Mouse (Mus musculus): ENCODE data around the gene Lgals3. TPM values are rescaled to one million over a fixed set of nuclear protein-coding genes. Genes with fewer than 3 reads are reported as not detected.

The Lgals3 gene
- total RNA-seq, 2 experiments from 2014 or later: 9.5 to 16.2 TPM

DNA sequence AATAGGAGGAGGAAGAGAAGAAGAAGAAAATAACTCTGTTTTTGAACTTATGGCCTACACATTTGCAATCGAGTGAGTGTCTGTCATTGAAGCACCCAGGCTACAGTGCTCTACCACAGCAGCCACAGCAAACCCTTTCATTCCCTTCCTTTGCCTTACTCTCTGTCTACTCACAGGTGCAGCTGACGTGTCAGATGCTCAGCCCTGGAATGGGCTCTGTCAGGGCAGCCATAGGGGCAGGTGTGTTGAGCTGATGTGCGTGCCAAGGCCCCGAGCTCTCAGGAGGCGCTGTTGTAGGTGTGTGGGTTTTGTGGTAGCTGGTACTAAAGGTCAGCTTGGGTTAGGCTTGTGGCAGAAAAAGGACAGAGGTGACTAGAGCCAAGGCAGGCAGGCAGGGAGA, 2.2 kb downstream of the Lgals3 start:
- no peak for DNase-seq

DNA sequence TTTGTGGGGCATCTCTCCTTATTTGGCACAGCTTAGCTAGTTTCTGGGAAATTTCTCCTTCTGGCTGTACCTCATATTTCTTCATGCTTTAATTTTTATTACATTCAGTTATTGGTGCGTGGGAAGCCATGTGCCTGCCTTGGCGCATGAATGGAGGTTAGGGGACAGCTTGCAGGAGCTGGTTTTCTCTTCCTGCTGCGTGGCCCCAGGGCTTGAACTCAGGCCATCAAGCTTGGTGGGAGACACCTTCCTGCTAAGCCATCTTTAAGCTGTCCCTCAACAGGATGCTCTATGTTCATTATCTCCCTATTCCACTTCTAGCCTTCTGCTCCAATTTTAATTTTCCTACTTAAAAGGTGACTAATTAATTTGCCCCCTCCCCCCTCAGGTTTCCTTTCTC, 3.2 kb downstream of the Lgals3 start:
- DNase-seq: no peak

DNA sequence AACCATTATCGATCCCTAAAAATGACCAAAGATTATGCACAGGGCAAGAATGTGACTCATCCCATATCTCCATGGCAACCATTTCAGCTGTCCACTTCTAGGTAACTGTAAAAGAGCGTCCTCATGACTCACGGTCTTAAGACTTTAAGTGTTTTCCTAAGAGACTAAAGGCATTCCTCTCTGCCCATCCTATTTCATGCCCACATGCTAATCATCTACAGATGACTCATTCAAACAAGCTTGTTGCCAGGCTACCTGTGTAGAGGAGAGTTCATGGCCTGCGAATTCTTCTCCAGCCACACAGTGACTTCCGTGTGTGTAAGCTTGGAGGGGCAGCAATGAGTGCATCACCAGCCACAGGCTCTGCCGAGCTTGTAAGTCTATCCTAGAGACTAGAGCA, 4.1 kb downstream of the Lgals3 start:
- DNase-seq: no peak

DNA sequence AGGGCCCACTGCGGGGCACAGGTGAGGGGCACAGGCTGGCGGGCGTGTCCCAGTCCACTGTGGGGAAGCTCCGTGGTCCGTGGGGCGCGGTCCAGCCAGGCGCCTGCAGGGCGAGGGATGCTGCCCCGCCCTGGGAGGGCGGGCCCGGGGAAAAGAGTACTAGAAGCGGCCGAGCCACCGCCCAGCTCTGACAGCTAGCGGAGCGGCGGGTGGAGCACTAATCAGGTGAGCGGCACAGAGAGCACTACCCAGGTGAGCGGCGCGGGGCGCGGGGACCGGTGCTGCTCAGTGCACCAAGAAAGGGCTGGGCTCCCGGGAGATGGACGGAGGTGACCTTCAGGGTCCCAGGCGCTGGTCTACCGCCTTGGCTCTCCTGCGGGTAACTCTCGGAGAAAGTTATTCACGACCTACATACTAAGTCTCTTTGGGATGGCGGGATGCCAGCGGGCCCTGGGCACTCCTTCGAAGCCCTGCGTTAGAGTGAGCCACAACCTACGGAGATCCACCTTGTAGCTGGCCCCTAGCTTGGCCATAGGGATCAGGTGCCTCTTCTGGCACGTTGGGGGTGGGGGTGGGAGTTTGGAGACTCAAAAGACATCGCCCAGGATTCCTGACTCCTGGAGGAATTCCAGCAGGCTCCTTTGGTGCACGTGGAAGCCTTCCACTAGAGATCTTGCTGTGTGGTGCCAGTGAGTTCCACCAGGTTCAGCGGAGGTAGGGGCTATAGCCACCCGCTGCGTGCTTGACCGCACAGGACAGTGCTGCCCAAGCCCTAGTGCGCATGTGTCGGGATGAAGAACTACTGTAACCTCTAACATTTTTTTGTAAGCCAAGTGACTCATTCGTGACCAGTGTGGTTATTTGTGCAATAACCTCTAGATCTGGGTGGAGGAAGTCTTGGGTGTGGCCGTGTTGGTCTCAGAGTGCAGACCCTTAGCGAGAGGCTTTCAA, 6.5 kb downstream of the Lgals3 start:
- peak; percentile 71 to 77 for DNase-seq

DNA sequence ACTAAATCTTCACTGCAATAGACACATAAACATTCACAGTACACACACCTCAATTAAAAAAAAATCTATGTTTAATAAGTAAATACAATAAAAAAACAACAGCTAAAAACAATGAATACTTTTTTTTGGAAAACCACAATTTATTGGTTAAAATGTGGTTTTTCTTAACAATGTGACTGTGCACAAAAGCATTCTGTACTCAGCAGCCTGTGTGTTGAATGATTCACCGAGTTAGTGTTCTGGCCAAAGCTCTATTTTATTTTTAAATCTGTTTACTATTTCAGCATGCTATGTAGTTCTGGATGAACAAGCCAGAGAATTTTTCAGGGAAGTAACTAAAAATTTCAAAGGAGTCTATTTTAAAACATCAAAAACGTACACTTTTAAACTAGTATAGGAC, 9.0 kb downstream of the Lgals3 start:
- DNase-seq: no peak

DNA sequence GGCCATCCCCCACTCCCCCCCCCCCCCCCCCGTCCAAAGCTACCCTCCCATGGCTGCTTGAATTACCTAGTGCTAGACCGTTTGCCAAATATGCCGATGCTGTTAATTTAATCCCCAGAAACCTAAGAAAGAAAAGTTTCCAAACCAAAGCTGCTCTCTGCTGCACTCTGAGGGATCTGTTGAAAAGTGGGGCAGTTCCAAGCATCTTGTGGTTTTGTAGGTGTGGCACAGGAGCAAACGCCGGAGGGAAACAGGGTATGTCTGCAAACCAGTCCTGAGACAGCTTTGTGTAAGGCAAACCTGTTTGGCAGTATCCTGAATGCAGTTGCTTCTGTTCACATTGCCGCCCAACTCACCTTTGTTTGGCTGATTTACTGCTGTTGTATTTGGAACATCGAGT, 10.8 kb downstream of the Lgals3 start:
- no peak for DNase-seq

DNA sequence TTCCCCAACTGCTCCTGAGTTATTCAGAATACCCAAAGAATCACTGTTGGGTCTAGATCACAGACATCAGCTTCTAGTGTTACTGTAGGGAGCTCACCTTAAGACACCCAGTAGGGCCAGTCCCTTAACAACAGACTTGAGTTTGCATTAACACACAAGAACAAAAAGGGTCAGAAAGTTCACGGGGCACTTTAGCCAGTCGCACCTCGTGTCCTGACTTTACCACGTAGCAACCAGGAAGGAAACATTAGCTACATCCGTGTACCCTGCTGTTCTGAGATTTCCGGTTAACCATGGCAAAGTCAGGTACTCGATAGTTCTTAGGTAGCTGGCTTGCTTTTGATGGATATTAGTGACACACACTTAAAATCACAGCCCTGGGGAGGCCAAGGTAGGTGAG, 16.4 kb downstream of the Lgals3 start:
- DNase-seq: no peak

DNA sequence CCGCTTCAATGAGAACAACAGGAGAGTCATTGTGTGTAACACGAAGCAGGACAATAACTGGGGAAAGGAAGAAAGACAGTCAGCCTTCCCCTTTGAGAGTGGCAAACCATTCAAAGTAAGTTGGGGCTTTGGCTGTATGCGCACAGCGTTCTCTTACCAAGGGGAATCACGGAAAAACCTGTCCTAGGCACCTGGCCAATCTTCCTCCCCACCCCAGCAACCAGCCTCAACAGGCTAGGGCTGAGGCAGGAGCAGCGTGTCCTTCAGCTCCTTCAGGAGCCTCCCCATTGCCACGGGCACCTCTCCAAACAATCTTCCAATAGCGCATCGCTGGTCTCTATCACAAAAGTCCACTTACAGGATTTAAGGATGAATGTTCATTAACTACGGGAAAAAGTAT, 17.1 kb downstream of the Lgals3 start:
- no peak for DNase-seq

DNA sequence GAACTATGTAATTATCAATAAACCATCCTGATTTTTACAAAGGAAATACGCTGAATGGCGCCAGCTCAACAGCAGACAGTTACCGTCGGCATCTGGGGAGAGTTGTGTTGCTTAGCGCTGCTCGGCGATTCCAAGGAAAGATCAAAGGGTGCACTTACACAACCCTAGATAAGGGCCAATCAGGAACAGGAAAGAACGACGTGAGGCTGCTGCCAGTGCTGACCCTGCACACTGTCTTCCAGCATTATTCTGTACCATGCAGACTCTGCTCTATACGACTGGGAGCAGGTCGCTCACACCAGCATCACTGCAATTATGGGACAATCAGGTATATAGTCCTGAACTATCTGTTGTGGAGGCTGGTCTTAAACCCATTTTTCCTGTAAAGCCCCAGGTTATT, 18.6 kb downstream of the Lgals3 start:
- no peak for DNase-seq

DNA sequence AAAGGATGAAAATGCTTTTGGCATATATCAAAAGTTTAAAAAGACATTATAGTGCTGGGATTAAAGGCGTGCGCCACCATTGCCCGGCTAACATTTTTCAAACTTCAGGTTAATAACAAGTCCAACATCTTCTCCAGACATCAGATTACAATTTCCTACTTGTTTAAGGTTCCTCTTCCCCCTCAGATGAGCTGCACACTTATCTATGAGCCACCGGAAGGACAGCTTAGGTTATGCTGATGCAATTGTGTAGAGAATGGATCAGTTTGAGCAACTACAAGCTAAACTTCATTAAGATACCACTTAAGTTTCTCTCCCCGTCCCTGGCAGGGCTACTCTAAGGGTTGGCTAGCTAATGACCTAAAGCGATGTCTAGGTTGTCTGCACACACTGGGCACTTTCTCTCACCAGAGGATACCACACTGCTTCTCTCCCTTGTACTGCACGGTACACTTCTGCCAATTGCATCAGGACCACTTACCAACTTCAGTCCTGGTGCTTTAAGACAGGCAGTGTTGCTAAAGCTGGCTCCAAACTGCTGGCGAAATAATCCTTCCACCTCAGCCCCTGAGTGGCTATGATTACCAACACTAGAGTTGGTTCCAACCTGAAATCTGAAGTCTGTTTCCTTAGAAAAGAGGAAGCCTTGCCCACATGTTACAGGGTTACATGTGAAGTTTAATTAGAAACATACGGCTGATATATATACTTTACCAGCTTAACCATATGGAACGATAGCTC, 26.0 kb downstream of the Lgals3 start:
- no peak for DNase-seq

DNA sequence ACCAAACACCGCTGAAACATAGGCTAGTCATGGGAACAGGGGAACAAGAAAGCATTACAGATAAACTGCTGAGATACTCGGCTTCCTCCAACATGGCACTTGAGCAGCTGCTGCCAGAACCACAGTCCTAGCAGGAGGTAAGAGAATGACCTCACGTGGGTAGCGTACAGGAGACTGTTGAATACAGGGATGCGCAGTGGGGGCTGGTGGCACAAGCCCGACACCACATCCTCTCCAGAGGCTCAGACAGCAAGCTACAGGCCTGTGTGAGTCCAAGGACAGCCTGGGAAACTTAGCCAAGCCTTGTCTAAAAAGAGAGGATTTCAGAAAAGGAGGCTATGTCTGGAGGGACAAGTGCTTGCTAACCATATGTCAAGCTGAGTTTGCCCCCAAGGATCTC, 27.5 kb downstream of the Lgals3 start:
- DNase-seq: no peak

DNA sequence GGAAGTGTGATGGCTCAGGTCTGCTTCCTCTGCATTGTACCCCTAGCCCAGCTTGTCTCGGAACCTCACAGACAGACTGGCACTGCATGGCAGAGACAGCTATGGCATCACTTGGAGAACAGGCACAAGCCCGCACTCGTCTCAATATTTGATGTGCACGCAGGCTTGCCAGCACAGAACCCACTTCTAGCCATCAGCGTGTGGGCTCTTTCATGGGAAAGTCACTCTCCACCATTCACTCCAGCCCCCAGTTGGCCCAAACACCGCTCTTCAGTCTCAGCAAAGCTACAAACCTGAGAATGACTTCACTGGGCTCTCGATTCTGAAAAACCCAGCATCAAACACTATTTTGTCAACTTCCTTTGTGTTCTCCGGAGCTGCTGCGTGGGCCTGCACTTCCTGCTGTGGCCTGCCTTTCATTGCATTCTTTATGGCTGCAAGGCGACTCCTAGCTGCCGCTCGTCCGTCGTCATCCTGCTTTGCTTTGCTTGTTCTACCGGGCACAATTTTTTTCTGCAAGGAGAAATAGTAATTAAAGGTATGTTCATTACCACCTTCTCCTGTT, 28.0 kb downstream of the Lgals3 start:
- no peak for DNase-seq

DNA sequence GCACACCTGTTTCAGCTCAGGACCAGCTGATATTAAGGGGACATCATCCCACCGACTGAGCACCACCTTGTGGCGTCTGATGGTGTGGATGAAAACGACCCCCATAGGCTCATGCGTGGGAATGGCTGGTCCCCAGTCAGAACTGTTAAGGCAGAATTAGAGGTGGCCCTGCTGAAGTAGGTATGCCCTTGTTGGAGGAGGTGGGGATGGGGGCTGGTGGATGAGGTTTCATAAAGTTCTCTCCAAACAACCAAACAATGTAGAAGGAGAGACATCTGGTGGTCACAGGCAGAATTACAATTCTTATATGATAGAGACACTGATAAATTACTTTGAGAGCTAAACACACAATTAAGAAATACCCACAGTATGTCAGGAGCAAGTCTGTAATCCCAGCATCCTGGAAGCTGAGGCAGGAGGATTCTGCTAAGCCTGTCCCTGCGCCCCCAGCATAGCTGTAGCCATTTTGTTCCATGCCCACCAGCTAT, 28.7 kb downstream of the Lgals3 start:
- DNase-seq: peak in 1 of 2 experiments; percentile 27

DNA sequence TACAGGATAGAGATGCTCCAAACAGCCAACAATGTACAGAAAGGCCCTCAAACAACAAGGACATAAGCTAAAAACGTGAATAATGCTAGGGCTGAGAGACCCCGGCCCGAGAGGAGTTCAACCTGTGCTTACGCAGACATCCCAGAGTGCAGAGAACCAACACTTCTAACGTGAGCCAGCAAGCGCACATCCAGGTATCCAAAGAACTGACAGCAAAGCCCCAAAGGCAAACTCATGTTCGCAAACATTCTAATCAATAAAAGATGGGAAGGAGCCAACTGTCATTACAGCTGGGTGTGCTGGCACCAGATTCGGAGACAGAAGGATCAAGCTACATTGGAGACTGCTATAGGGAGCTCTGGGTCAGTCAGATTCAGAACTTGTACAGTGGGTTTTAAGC, 35.2 kb downstream of the Lgals3 start:
- no peak for DNase-seq

DNA sequence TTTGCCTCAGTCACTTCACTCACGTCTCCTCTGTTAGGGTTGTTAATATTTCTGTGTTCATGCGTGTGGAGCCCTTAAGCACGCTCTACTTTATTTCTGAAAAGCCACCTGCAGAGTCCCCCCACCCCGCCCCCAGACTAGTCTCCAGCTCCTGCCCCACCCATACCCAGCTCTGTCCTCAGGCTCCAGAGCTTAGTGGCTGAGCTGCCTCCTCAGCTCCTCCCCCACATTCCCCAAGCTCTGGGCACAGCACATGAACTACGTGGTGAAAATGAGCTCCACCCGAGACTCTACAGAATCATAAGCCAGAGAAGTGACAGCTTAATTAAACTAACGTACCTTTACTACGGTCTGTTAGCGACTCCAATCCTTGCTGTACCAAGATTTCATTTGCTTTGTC, 38.4 kb downstream of the Lgals3 start:
- no peak for DNase-seq

DNA sequence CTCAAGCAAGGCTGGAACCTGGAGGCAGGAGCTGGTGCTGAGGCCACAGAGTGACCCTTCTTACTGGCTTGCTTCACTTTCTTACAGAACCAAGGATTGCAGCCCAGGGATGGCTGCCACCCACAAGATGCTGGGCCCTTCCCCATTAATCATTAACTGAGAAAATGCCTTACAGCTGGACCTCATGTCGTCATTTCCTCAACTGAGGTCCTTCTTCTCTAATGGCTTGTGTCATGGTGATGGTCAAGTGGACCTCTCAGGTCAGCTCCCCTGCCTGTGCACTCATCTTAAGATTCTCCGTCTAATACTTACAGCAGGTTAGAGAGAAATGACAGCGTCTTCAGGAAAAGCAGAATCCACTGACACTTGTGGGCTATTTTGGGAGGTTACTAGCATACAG, 49.8 kb downstream of the Lgals3 start:
- DNase-seq: no peak

DNA sequence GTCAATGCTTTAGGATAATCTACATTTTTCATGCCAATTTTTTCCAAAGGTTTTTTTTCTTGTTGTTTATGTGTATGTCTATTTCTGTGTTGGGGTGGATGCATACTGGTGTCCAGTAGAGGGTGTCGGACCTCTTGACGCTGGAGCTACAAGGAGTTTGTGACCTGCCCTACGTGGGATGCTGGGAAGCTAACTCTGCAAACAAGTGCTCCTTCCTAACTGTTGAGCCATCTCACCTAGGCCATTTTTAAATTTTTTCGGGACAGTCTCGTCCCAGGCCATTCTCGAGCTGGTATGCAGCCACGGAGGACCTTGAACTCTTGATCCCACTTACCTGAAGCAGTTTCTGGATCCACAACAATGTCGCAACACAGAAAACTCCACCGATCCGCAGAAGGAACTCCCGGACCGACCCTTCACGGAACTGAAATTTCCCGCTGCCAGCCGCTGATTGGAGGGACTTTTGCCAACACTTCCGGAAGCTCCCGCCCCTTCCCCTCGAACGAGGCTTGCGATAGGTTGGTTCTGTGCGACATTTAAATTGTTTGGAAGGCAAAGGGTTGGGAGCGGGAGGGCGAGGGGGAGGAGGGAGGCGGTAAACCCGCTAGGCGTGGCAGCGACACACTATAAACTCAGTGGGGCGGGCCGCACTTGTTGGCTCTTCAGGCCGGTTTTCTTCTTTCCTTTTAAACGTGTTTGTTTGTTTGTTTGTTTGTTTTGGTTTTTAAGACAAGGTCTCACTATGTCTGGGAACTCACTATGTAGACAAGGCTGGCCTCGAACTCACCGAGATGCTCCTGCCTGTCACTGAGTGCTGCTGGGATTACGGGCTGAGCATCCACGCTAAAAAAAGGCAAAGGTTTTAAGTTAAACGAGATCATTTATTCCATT, 50.5 kb downstream of the Lgals3 start, which contains the start of gene Dlgap5:
Dlgap5 (minus strand) TSS at position 633 of the 891 bp plus-strand sequence.
- peak; percentile 90 to 93 for DNase-seq

DNA sequence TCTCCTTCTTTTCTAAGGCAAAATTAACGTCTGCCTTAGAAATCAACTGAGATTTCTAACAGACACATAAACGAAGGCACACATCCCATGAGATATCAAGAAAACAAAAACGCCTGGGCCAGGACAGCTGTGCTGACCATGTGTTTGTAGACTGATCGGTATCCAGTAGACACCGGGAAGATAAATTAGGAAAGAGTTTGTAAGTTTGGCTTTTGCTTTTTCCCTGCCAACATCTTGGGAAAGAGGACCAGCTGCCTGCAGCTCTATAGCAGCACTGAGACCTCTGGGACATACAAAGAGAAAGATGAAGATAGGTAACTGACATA, 51.1 kb downstream of the Lgals3 start:
- DNase-seq: no peak

DNA sequence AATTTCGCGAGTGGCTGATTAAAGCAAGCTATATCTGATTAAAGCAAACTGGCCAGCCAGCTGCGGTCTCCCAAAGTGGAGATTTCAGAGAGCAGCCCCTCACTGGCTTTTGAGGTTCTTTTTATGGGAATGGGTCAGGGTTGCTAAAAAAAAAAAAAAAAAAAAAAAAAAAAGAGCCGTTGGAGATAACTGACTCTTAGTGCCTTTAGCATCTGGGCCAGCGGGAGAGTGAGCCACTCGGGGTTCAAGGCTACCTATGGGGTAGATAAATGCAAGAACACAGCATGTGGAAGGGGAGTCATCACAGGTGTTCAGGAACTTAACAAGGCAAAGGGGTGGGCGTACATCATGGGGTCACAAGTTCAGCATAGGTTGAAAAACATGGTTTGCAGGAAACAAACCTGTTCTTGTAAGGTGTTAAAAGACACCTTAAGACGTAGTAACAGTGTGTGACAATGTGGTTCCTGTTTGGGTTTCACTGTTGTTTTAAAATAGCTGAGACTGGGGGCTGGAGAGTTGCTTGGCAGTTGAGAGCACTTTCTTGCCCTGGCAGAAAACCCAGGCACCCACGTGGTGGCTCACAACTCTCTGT, 51.6 kb downstream of the Lgals3 start:
- DNase-seq: no peak

DNA sequence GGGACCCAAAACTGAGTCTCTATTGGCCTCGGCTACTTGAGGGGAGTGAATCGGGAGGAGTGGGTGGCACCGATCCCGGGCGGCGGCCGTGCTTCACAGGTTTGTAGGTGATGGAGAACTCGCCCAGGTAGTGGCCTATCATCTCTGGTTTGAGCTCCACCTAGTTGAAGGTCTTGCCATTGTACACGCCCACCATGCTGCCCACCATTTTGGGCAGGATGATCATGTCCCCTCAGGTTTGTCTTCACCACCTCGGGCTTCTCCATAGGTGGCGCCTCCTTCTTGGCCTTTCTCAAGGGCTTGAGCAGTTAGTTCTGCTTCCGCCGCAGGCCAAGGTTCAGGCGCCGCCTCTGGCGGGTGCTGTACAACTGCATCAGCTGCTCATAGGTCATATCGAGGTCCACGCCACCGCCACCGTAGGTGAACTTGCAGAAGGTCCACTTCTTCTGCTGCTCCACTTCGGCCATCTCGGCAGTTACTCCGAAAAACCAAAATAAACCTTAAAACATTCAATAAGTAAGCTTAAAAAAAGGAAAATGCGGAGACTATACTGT, 52.2 kb downstream of the Lgals3 start:
- no peak for DNase-seq

DNA sequence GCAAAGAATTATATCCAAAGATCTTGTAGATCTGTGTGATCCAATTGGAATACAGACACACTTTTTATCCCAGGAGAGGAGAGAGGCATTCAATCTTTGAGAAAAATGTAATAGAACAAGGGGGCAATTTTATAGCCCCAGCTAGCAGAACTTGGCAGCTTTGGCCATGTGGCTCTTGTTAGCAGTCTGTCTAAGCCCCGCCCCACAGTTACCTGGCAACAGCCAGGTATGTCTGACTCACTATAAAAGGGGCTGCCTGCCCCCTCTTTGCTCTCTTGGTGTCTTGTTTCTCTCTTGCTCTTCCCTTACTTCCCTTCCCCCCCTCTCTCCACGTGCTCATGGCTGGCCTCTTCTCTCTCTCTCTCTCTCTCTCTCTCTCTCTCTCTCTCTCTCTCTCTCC, 54.1 kb downstream of the Lgals3 start:
- no peak for DNase-seq
